Mouse (Mus musculus): ENCODE data around the gene Mtmr3. TPM values are rescaled to one million over a fixed set of nuclear protein-coding genes. Genes with fewer than 3 reads are reported as not detected.

The Mtmr3 gene
- polyA plus RNA-seq, 1 experiment from 2014 or later = 21.2 TPM

- Histone ChIP-seq H3K9me3 (replicated peaks; ENCODE audit: control insufficient read depth, low read length) (no peaks in the 10 kb centered on the region), H3K27ac (ENCODE audit: low read length) (peak overlapping the region; percentile 87), H3K27me3 (ENCODE audit: control insufficient read depth, insufficient read depth, low read length) (no peaks in the 10 kb centered on the region), H3K4me1 (ENCODE audit: control insufficient read depth, insufficient read depth, low read length) (peaks cover 33% of the 10 kb centered on the region), H3K4me2 (ENCODE audit: low read depth, low read length) (no peak overlapping the region), H3K36me3 (ENCODE audit: control insufficient read depth, insufficient read depth) (no peaks in the 10 kb centered on the region), H3K4me3 (ENCODE audit: low read length) (no peak overlapping the region), H3K9ac (ENCODE audit: low read length) (peak overlapping the region; percentile 21; the same call in 1 of the 2 replicates)
- WGBS = 44% methylated on average over 1 of the region's 1 CpGs
- ATAC-seq (replicated peaks; ENCODE audit: extremely low read depth, insufficient read depth, low FRiP score) = peak; percentile 65
Measured at GRCm38 (mm10) chr11:4606541-4606940, 11.9 kb upstream of the Mtmr3 start.

GRCm38 (mm10) chr11:4605414-4605813, 10.8 kb upstream of the Mtmr3 start:
- Histone ChIP-seq H3K27ac (ENCODE audit: low read length) (peak overlapping the region; percentile 87), H3K4me1 (ENCODE audit: control insufficient read depth, insufficient read depth, low read length) (peaks cover 29% of the 10 kb centered on the region), H3K4me2 (ENCODE audit: low read depth, low read length) (no peak overlapping the region), H3K4me3 (ENCODE audit: low read length) (no peak overlapping the region), H3K36me3 (ENCODE audit: control insufficient read depth, insufficient read depth) (no peaks in the 10 kb centered on the region), H3K9ac (ENCODE audit: low read length) (no peak overlapping the region), H3K27me3 (ENCODE audit: control insufficient read depth, insufficient read depth, low read length) (no peaks in the 10 kb centered on the region), H3K9me3 (replicated peaks; ENCODE audit: control insufficient read depth, low read length) (no peaks in the 10 kb centered on the region)
- 60% methylated on average over 7 of the region's 7 CpGs for WGBS
- no peak for ATAC-seq (replicated peaks; ENCODE audit: extremely low read depth, insufficient read depth, low FRiP score)

- H3K27ac ChIP-seq (ENCODE audit: low read length) = peak overlapping the region; percentile 44; the same call in 1 of the 2 replicates
- ATAC-seq (replicated peaks; ENCODE audit: extremely low read depth, insufficient read depth, low FRiP score) = no peak
- H3K4me1 ChIP-seq (ENCODE audit: control insufficient read depth, insufficient read depth, low read length) = peaks cover 29% of the 10 kb centered on the region
- no peak overlapping the region for H3K4me2 ChIP-seq (ENCODE audit: low read depth, low read length)
- no peak overlapping the region for H3K4me3 ChIP-seq (ENCODE audit: low read length)
- no peak overlapping the region; the same call in 1 of the 2 replicates for H3K9ac ChIP-seq (ENCODE audit: low read length)
- no peaks in the 10 kb centered on the region for H3K27me3 ChIP-seq (ENCODE audit: control insufficient read depth, insufficient read depth, low read length)
- 23% methylated on average over 6 of the region's 6 CpGs for WGBS
- H3K9me3 ChIP-seq (replicated peaks; ENCODE audit: control insufficient read depth, low read length) = no peaks in the 10 kb centered on the region
- no peaks in the 10 kb centered on the region for H3K36me3 ChIP-seq (ENCODE audit: control insufficient read depth, insufficient read depth)
Measured at GRCm38 (mm10) chr11:4604441-4604840, 9.8 kb upstream of the Mtmr3 start.

DNA sequence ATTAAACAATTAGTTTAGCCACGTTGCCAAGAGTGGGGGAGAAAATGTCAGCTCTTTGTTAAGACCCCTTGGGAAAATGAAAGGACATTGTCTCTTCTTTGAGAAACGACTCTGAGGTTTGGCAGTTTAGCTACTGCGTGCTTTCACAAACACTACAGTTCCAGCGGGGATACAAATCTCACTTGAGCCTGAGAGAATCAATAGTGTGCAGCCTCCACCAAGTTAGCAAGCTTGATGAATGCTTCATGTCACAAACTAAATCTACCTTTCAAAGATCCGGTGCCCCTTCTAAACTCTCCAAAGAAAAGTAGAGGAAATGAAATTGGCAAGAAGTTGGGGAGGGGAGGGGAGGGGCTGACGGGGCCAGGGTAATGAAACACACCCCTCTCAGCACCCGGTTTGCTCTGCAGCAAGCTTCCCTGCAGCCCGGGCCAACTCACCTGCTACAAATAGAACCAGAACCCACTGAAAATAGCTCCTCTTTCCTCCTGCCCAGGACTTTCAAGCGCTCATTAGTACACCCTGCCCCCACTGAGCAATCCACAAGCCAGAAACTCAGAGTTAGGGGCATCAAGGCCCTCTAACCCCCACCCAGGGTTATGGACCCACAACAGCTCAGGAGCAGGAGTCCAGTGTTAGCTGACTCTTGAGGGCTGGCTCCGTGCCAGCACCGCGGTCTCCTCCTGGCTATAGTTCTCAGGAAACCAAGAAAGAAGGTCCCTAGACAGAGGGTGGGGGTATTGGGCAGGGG, 8.2 kb upstream of the Mtmr3 start:
- WGBS = 24% methylated on average over 12 of the region's 12 CpGs
- Histone ChIP-seq H3K27ac (ENCODE audit: low read length) (peak overlapping the region; percentile 71), H3K4me1 (ENCODE audit: control insufficient read depth, insufficient read depth, low read length) (peaks cover 28% of the 10 kb centered on the region), H3K36me3 (ENCODE audit: control insufficient read depth, insufficient read depth) (no peaks in the 10 kb centered on the region), H3K27me3 (ENCODE audit: control insufficient read depth, insufficient read depth, low read length) (no peaks in the 10 kb centered on the region), H3K4me2 (ENCODE audit: low read depth, low read length) (peak overlapping the region; percentile 50), H3K9me3 (replicated peaks; ENCODE audit: control insufficient read depth, low read length) (no peaks in the 10 kb centered on the region), H3K4me3 (ENCODE audit: low read length) (no peak overlapping the region), H3K9ac (ENCODE audit: low read length) (peak overlapping the region; percentile 55)
- peak; percentile 84 for ATAC-seq (replicated peaks; ENCODE audit: extremely low read depth, insufficient read depth, low FRiP score)

GRCm38 (mm10) chr11:4601890-4602289, 7.2 kb upstream of the Mtmr3 start:
- ATAC-seq (replicated peaks; ENCODE audit: extremely low read depth, insufficient read depth, low FRiP score) = no peak
- H3K4me1 ChIP-seq (ENCODE audit: control insufficient read depth, insufficient read depth, low read length) = peaks cover 23% of the 10 kb centered on the region
- 88% methylated on average over 5 of the region's 5 CpGs for WGBS

DNA sequence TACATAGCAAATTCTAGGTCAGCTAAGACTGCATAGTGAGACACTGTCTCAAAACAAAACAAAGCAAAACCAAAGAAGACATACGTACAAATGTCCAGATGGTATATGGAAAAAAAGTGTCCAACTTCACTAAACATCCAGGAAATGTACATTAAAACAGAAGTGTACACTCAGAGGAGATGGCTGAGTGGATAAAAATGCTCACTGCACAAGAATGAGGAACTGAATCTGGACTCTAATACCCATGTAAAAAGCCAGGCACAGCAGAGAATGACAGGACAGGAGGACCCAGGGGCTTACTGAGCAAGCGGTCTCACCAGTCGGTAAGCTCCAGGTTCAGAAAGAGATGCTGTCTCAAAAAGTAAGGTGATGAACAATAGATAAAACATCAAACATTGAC, 5.3 kb upstream of the Mtmr3 start:
- no peak overlapping the region for H3K27ac ChIP-seq (ENCODE audit: low read length)
- no peaks in the 10 kb centered on the region for H3K27me3 ChIP-seq (ENCODE audit: control insufficient read depth, insufficient read depth, low read length)
- no peak overlapping the region for H3K4me3 ChIP-seq (ENCODE audit: low read length)
- peaks cover 17% of the 10 kb centered on the region for H3K4me1 ChIP-seq (ENCODE audit: control insufficient read depth, insufficient read depth, low read length)
- H3K9ac ChIP-seq (ENCODE audit: low read length) = no peak overlapping the region
- no peak for ATAC-seq (replicated peaks; ENCODE audit: extremely low read depth, insufficient read depth, low FRiP score)
- no peaks in the 10 kb centered on the region for H3K9me3 ChIP-seq (replicated peaks; ENCODE audit: control insufficient read depth, low read length)
- 84% methylated on average over 3 of the region's 3 CpGs for WGBS
- H3K36me3 ChIP-seq (ENCODE audit: control insufficient read depth, insufficient read depth) = no peaks in the 10 kb centered on the region
- H3K4me2 ChIP-seq (ENCODE audit: low read depth, low read length) = no peak overlapping the region

More at GRCm38 (mm10) chr11:4601890-4602289, 7.2 kb upstream of the Mtmr3 start:
- Histone ChIP-seq H3K9me3 (replicated peaks; ENCODE audit: control insufficient read depth, low read length) (no peaks in the 10 kb centered on the region), H3K9ac (ENCODE audit: low read length) (no peak overlapping the region), H3K27me3 (ENCODE audit: control insufficient read depth, insufficient read depth, low read length) (no peaks in the 10 kb centered on the region), H3K36me3 (ENCODE audit: control insufficient read depth, insufficient read depth) (no peaks in the 10 kb centered on the region), H3K4me2 (ENCODE audit: low read depth, low read length) (no peak overlapping the region), H3K27ac (ENCODE audit: low read length) (no peak overlapping the region), H3K4me3 (ENCODE audit: low read length) (no peak overlapping the region)

GRCm38 (mm10) chr11:4598411-4598810, 3.7 kb upstream of the Mtmr3 start:
- no peak overlapping the region for H3K4me2 ChIP-seq (ENCODE audit: low read depth, low read length)
- whole genome bisulfite sequencing = 86% methylated on average over 2 of the region's 2 CpGs
- no peak overlapping the region for H3K27ac ChIP-seq (ENCODE audit: low read length)
- no peak overlapping the region for H3K9ac ChIP-seq (ENCODE audit: low read length)
- H3K4me1 ChIP-seq (ENCODE audit: control insufficient read depth, insufficient read depth, low read length) = peaks cover 10% of the 10 kb centered on the region
- H3K9me3 ChIP-seq (replicated peaks; ENCODE audit: control insufficient read depth, low read length) = no peaks in the 10 kb centered on the region
- H3K36me3 ChIP-seq (ENCODE audit: control insufficient read depth, insufficient read depth) = no peaks in the 10 kb centered on the region
- H3K4me3 ChIP-seq (ENCODE audit: low read length) = no peak overlapping the region
- no peak for ATAC-seq (replicated peaks; ENCODE audit: extremely low read depth, insufficient read depth, low FRiP score)
- H3K27me3 ChIP-seq (ENCODE audit: control insufficient read depth, insufficient read depth, low read length) = no peaks in the 10 kb centered on the region

DNA sequence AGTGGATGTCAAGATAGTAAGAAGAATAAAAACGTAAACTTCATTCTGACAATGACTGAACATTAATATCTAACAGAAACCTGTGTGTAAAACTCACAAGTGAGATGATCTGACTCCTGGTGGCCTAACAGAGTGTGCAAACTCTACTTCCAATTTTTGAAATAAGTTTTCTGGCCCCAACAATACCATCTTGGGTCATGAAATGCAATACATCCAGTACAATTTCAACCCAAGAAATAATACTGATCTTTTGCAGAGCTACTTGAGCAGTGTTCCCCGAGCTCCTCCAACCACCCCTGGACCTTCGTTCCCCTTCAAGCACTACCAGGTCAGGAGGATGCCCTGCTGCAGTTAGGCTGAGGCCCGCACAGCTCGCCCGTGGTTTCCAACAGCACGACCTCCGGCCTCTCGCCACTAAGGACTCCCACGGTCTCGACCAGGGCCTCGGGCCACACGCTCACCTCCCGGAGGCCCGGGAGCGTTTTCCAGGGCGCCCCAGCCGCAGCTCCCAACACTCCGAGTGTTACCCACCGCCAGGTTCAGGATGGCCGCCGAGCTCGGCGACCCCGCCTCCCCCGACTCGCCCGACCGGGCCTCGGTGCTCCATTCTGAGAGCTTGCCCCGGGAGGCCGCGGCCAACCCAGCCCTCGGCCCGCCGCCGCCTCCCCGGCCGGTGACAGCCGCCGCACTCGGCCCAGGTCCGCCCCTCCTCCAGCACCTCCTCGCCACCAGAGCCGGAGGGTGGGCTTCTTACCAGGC, 635 bp downstream of the Mtmr3 start:
- Histone ChIP-seq H3K27ac (ENCODE audit: low read length) (peak overlapping the region; percentile 86), H3K27me3 (ENCODE audit: control insufficient read depth, insufficient read depth, low read length) (no peaks in the 10 kb centered on the region), H3K4me1 (ENCODE audit: control insufficient read depth, insufficient read depth, low read length) (peaks cover 15% of the 10 kb centered on the region), H3K9ac (ENCODE audit: low read length) (peak overlapping the region; percentile 95), H3K9me3 (replicated peaks; ENCODE audit: control insufficient read depth, low read length) (no peaks in the 10 kb centered on the region), H3K36me3 (ENCODE audit: control insufficient read depth, insufficient read depth) (no peaks in the 10 kb centered on the region), H3K4me2 (ENCODE audit: low read depth, low read length) (peak overlapping the region; percentile 77), H3K4me3 (ENCODE audit: low read length) (peak overlapping the region; percentile 85)
- under 1% methylated on average over 42 of the region's 45 CpGs for WGBS
- ATAC-seq (replicated peaks; ENCODE audit: extremely low read depth, insufficient read depth, low FRiP score) = peak; percentile 84

DNA sequence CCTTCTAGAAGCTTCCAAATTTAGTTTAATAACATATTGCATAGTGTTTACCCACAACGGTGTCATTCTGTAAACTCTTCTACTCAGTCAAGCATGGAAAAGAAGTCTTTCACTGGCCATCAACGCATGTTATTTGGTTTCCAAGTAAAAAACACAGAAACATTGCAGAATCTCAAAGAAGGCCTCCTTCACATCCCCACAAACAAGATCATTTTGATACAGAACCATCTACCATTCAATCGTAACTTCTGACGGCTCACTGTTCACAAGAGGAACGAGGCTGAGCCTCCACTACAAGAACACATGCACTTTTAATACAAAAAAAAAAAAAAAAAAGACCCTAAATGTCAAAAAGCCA, 1.2 kb downstream of the Mtmr3 start:
- H3K27me3 ChIP-seq (ENCODE audit: control insufficient read depth, insufficient read depth, low read length) = no peaks in the 10 kb centered on the region
- no peaks in the 10 kb centered on the region for H3K9me3 ChIP-seq (replicated peaks; ENCODE audit: control insufficient read depth, low read length)
- no peaks in the 10 kb centered on the region for H3K36me3 ChIP-seq (ENCODE audit: control insufficient read depth, insufficient read depth)
- peaks cover 15% of the 10 kb centered on the region for H3K4me1 ChIP-seq (ENCODE audit: control insufficient read depth, insufficient read depth, low read length)
- H3K9ac ChIP-seq (ENCODE audit: low read length) = peak overlapping the region; percentile 95
- H3K27ac ChIP-seq (ENCODE audit: low read length) = no peak overlapping the region
- H3K4me2 ChIP-seq (ENCODE audit: low read depth, low read length) = peak overlapping the region; percentile 77
- ATAC-seq (replicated peaks; ENCODE audit: extremely low read depth, insufficient read depth, low FRiP score) = no peak
- peak overlapping the region; percentile 85 for H3K4me3 ChIP-seq (ENCODE audit: low read length)
- 22% methylated on average over 5 of the region's 5 CpGs for WGBS
